Mouse (Mus musculus) lung, adult 2 months (tissue): ENCODE data around the gene Foxo6.

Experiments
- CTCF ChIP-seq: fragments of 200-500 bp; IDR thresholded peaks from 2 replicates; pipeline ENCODE4 v1.5.1; 2011; ENCODE audit warnings: mild to moderate bottlenecking, low read length, control low read depth; ENCODE audit not compliant: insufficient read depth
- POLR2A ChIP-seq: fragments of 200-500 bp; IDR thresholded peaks from 2 replicates; pipeline ENCODE4 v1.6.1; 2011; ENCODE audit warnings: low read depth, mild to moderate bottlenecking, control low read depth, low read length, borderline replicate concordance; ENCODE audit errors: extremely low read depth

DNA sequence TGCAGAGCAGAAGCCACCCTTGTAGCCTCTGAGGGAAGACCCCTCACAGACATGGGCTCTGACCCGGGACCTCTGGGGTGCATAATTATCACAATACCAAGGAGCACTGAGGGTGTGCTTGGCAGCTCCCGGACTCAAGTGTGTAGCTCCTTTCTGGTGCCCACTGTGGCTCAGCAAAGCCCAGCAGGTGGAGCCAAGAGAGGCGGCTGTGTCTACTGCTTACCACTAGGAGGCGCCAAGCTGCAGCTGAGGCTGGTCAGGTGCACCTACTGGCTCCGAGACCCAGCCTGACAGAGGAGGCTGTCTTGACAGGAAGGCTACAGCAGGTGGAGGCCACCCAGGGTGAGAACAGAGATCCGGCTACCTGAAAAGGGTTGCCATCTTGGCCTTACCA lies 56.9 kb downstream of the Foxo6 start:
- TF ChIP-seq CTCF (peak; percentile 87), POLR2A (no peak)
